ENCODE assay signal across 8 mouse cellular contexts in the genomic region with DNA sequence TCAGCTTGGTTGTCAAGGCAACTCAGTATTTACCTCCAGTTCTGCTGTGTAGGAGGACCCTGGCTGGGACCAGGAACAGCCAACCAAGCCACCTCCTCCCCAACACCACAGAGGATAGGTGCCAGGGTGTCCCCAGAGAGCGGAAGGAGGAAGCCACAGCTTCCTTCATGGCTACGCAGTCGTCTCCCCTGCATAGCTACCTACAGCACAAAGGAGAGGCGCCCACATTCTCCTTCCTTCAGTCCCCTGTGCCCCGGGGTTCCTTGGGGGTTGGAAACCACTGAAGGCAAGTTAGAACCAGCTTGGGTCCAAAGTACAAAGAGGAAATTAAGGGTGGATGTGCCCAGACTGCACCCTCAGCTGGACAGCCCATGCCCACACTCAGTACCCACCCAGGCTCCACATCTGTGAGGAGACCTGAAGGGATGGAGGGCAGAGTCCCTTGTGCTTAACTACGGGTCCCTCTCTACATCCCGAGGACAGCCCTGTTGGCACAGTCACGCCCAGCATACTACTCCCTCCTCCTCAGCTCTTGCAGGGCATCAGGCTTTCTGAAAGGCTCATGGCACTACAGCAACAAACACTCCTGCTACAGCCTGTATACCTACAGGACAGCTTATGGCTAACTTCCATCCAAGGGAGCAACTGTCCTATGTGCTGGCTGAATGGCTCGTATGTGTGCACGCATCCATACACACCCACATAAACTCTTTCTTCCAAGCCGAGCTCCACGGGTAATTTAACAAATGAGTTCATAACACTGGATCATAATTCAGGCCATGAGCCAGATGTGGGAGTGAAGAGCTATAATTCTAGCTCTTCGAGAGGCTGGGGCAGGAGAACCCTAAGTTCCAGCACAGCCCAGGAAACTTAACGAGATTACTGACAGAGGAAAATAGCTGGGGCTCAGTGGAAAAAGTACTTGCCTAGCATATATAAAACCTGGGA. TPM values are rescaled to one million over a fixed set of nuclear protein-coding genes. Genes with fewer than 3 reads are reported as not detected.
A peak's percentile ranks its signal among the peaks of the same experiment; 100 is the strongest.
DNase-seq lines count a peak whose midpoint lies in the region; ATAC-seq and TF ChIP-seq lines count a peak whose summit lies in the region.

No protein-coding gene starts in this region.

- CTCF ChIA-PET in Patski (lab: Charles Lee): interaction anchor here (0.9 to 3.3 kb wide), 7 partner anchors 10 to 173 kb away, joined by 3 to 18 read pairs (median 4); partner anchors contain the start of gene E030018B13Rik

- H3K9ac ChIP-seq in hindbrain, embryonic 13.5 days: no peak overlapping the region; the same call in 1 of the 2 replicates
- H3K9ac ChIP-seq in forebrain, embryonic 15.5 days (replicated peaks): no peak overlapping the region
- H3K9ac ChIP-seq in intestine, embryonic 14.5 days (ENCODE audit: low read length): no peak overlapping the region
- H3K9ac ChIP-seq in liver, embryonic 13.5 days: no peak overlapping the region
- H3K9ac ChIP-seq in neural tube, embryonic 14.5 days (replicated peaks; ENCODE audit: low read depth, low read length): no peak overlapping the region

- ATAC-seq in hindbrain, embryonic 13.5 days (ENCODE audit: low FRiP score): peak; percentile 45; the same call in 1 of the 2 replicates
- ATAC-seq in Patski: peak; percentile 85
- ATAC-seq in forebrain, embryonic 15.5 days (replicated peaks): peak; percentile 55
- peak; percentile 65; the same call in 1 of the 2 replicates for ATAC-seq in intestine, embryonic 14.5 days (replicated peaks; ENCODE audit: low FRiP score, low TSS enrichment, low read depth)
- no peak for ATAC-seq in liver, embryonic 13.5 days (ENCODE audit: low read depth)
- ATAC-seq in neural tube, embryonic 14.5 days (ENCODE audit: low read depth): peak; percentile 68

- no peaks in the 10 kb centered on the region for H3K36me3 ChIP-seq in hindbrain, embryonic 13.5 days
- peaks cover 13% of the 10 kb centered on the region for H3K36me3 ChIP-seq in hindbrain, embryonic 10.5 days
- H3K36me3 ChIP-seq in forebrain, embryonic 15.5 days: no peaks in the 10 kb centered on the region
- H3K36me3 ChIP-seq in intestine, embryonic 14.5 days (ENCODE audit: control insufficient read depth, insufficient read depth, low read length): no peaks in the 10 kb centered on the region
- H3K36me3 ChIP-seq in liver, embryonic 13.5 days: peaks cover 3% of the 10 kb centered on the region; the same call in 1 of the 2 replicates
- no peaks in the 10 kb centered on the region for H3K36me3 ChIP-seq in neural tube, embryonic 14.5 days (ENCODE audit: control insufficient read depth, insufficient read depth, low read length)

- 78% methylated on average over 14 of the region's 14 CpGs for WGBS in hindbrain, embryonic 13.5 days
- 84% methylated on average over 14 of the region's 14 CpGs for WGBS in hindbrain, embryonic 10.5 days
- WGBS in forebrain, embryonic 15.5 days: 62% methylated on average over 14 of the region's 14 CpGs
- 60% methylated on average over 14 of the region's 14 CpGs for WGBS in intestine, embryonic 14.5 days
- WGBS in liver, embryonic 13.5 days (ENCODE audit: insufficient replicate concordance): 54% methylated on average over 14 of the region's 14 CpGs
- 60% methylated on average over 14 of the region's 14 CpGs for WGBS in neural tube, embryonic 14.5 days

- DNase-seq in hindbrain, embryonic 10.5 days (ENCODE audit: low spot score): no peak
- DNase-seq in Patski (ENCODE audit: low read depth, low spot score): no peak
- no peak for DNase-seq in intestine, embryonic 14.5 days (ENCODE audit: low spot score)
- DNase-seq in liver, embryonic 13.5 days: no peak
- DNase-seq in retina, embryonic 14.5 days (ENCODE audit: low spot score): no peak

- H3K27ac ChIP-seq in hindbrain, embryonic 13.5 days: peak overlapping the region; percentile 49
- no peak overlapping the region for H3K27ac ChIP-seq in hindbrain, embryonic 10.5 days
- H3K27ac ChIP-seq in forebrain, embryonic 15.5 days (replicated peaks): peak overlapping the region; percentile 65
- peak overlapping the region; percentile 40; the same call in 1 of the 2 replicates for H3K27ac ChIP-seq in intestine, embryonic 14.5 days (ENCODE audit: low read depth)
- peak overlapping the region; percentile 14; the same call in 1 of the 2 replicates for H3K27ac ChIP-seq in liver, embryonic 13.5 days
- H3K27ac ChIP-seq in neural tube, embryonic 14.5 days (ENCODE audit: low read depth, low read length): peak overlapping the region; percentile 60; the same call in 1 of the 2 replicates

- H3K27me3 ChIP-seq in hindbrain, embryonic 13.5 days: no peaks in the 10 kb centered on the region
- no peaks in the 10 kb centered on the region for H3K27me3 ChIP-seq in hindbrain, embryonic 10.5 days (ENCODE audit: insufficient read depth, poor library complexity, severe bottlenecking)
- no peaks in the 10 kb centered on the region for H3K27me3 ChIP-seq in Patski
- no peaks in the 10 kb centered on the region for H3K27me3 ChIP-seq in forebrain, embryonic 15.5 days
- H3K27me3 ChIP-seq in intestine, embryonic 14.5 days (replicated peaks; ENCODE audit: control insufficient read depth, insufficient read depth, low read length): no peaks in the 10 kb centered on the region
- no peaks in the 10 kb centered on the region for H3K27me3 ChIP-seq in liver, embryonic 13.5 days
- no peaks in the 10 kb centered on the region for H3K27me3 ChIP-seq in neural tube, embryonic 14.5 days (ENCODE audit: control insufficient read depth, insufficient read depth, low read length)

- in situ Hi-C loops in Patski (cut with MboI; ENCODE audit: low pct_unique_long_range_greater_than_20kb): loop anchor here (5.0 kb wide), 1 partner anchor 68 kb away; no protein-coding TSS in a partner anchor

- 0 out of 2 replicates have a peak overlapping the region, but pooled peaks have one; percentile 0 for H3K4me2 ChIP-seq in hindbrain, embryonic 13.5 days
- H3K4me2 ChIP-seq in forebrain, embryonic 15.5 days (replicated peaks): no peak overlapping the region
- H3K4me2 ChIP-seq in intestine, embryonic 14.5 days (ENCODE audit: low read length): no peak overlapping the region
- H3K4me2 ChIP-seq in liver, embryonic 13.5 days: no peak overlapping the region
- H3K4me2 ChIP-seq in neural tube, embryonic 14.5 days (ENCODE audit: low read depth, low read length): no peak overlapping the region

- POLR2A ChIA-PET in Patski (lab: Charles Lee): interaction anchor here (3.0 kb wide), 1 partner anchor 12 kb away, joined by 14 read pairs; no protein-coding TSS in a partner anchor

- H3K4me1 ChIP-seq in hindbrain, embryonic 13.5 days (replicated peaks): peaks cover 61% of the 10 kb centered on the region
- H3K4me1 ChIP-seq in hindbrain, embryonic 10.5 days (replicated peaks): peaks cover 34% of the 10 kb centered on the region
- peaks cover 44% of the 10 kb centered on the region for H3K4me1 ChIP-seq in forebrain, embryonic 15.5 days
- H3K4me1 ChIP-seq in intestine, embryonic 14.5 days (replicated peaks; ENCODE audit: control insufficient read depth, insufficient read depth, low read length): peaks cover 25% of the 10 kb centered on the region
- peaks cover 96% of the 10 kb centered on the region for H3K4me1 ChIP-seq in liver, embryonic 13.5 days (replicated peaks)
- peaks cover 32% of the 10 kb centered on the region for H3K4me1 ChIP-seq in neural tube, embryonic 14.5 days (ENCODE audit: control insufficient read depth, insufficient read depth, low read length)

- no peak overlapping the region for H3K4me3 ChIP-seq in hindbrain, embryonic 13.5 days
- H3K4me3 ChIP-seq in hindbrain, embryonic 10.5 days: no peak overlapping the region
- no peak overlapping the region for H3K4me3 ChIP-seq in forebrain, embryonic 15.5 days
- H3K4me3 ChIP-seq in intestine, embryonic 14.5 days (ENCODE audit: low read depth, low read length): no peak overlapping the region
- H3K4me3 ChIP-seq in liver, embryonic 13.5 days (replicated peaks): no peak overlapping the region
- H3K4me3 ChIP-seq in neural tube, embryonic 14.5 days (ENCODE audit: low read depth, low read length): no peak overlapping the region

- no peak for TF ChIP-seq CTCF in Patski (IDR thresholded peaks at IDR 0.05)

- no peaks in the 10 kb centered on the region for H3K9me3 ChIP-seq in hindbrain, embryonic 13.5 days
- H3K9me3 ChIP-seq in hindbrain, embryonic 10.5 days: no peaks in the 10 kb centered on the region
- no peaks in the 10 kb centered on the region for H3K9me3 ChIP-seq in forebrain, embryonic 15.5 days
- no peaks in the 10 kb centered on the region for H3K9me3 ChIP-seq in intestine, embryonic 14.5 days (ENCODE audit: control insufficient read depth, low read length)
- H3K9me3 ChIP-seq in liver, embryonic 13.5 days (replicated peaks): no peaks in the 10 kb centered on the region
- H3K9me3 ChIP-seq in neural tube, embryonic 14.5 days (ENCODE audit: control insufficient read depth, low read length): no peaks in the 10 kb centered on the region

RNA-seq across cellular contexts. Expression of gene E030018B13Rik, which starts 9.0 kb away (rescaled TPM):
- 0.19 TPM in 1 of 2 replicates, not detected in the other for polyA plus RNA-seq in hindbrain, embryonic 13.5 days (2015; fragmentation: Nextera tagmentation; extraction: Ambion mirVana)
- not detected in 2 replicates for polyA plus RNA-seq in hindbrain, embryonic 10.5 days (2016; fragmentation: Nextera tagmentation; extraction: Ambion mirVana)
- polyA plus RNA-seq in Patski (2021): not detected
- polyA plus RNA-seq in forebrain, embryonic 15.5 days (2015; fragmentation: Nextera tagmentation; extraction: Ambion mirVana): 0.31 and 0.39 TPM in 2 replicates
- polyA plus RNA-seq in intestine, embryonic 14.5 days (2014; fragmentation: Nextera tagmentation; extraction: Ambion mirVana): 0.30 TPM in 1 of 2 replicates, not detected in the other
- not detected in 2 replicates for polyA plus RNA-seq in liver, embryonic 13.5 days (2015; fragmentation: Nextera tagmentation; extraction: Ambion mirVana)
- polyA plus RNA-seq in neural tube, embryonic 14.5 days (2014; fragmentation: Nextera tagmentation; extraction: Ambion mirVana): 0.55 TPM in 1 of 2 replicates, not detected in the other

RNA-seq across cellular contexts. Expression of gene Klf13, which starts 13.0 kb away (rescaled TPM):
- 25.7 and 26.9 TPM in 2 replicates for polyA plus RNA-seq in hindbrain, embryonic 13.5 days (2015; fragmentation: Nextera tagmentation; extraction: Ambion mirVana)
- polyA plus RNA-seq in hindbrain, embryonic 10.5 days (2016; fragmentation: Nextera tagmentation; extraction: Ambion mirVana): 31.7 and 33.4 TPM in 2 replicates
- 20.0 TPM for polyA plus RNA-seq in Patski (2021)
- 34.7 and 34.8 TPM in 2 replicates for polyA plus RNA-seq in forebrain, embryonic 15.5 days (2015; fragmentation: Nextera tagmentation; extraction: Ambion mirVana)
- 30.7 and 32.1 TPM in 2 replicates for polyA plus RNA-seq in intestine, embryonic 14.5 days (2014; fragmentation: Nextera tagmentation; extraction: Ambion mirVana)
- 13.6 and 14.1 TPM in 2 replicates for polyA plus RNA-seq in liver, embryonic 13.5 days (2015; fragmentation: Nextera tagmentation; extraction: Ambion mirVana)
- polyA plus RNA-seq in neural tube, embryonic 14.5 days (2014; fragmentation: Nextera tagmentation; extraction: Ambion mirVana): 24.9 and 32.5 TPM in 2 replicates
